Mouse (Mus musculus) CH12.LX (cell line): ENCODE results near the gene Rxrg. TPM values are rescaled to one million over a fixed set of nuclear protein-coding genes. Genes with fewer than 3 reads are reported as not detected.
A peak's percentile ranks its signal among the peaks of the same experiment; 100 is the strongest.

Experiments used
- DNase-seq: peaks from one replicate; pipeline ENCODE4 v3.0.0-alpha.2; 2013; ENCODE audit errors: extremely low read depth
- H3K27ac ChIP-seq: 2 replicates; pipeline ENCODE4 v1.5.1; 2012; ENCODE audit warnings: low read depth, mild to moderate bottlenecking, control low read depth, moderate library complexity; ENCODE audit not compliant: insufficient read depth
- H3K27me3 ChIP-seq: replicated peaks from 2 replicates; pipeline ENCODE3; 2012; ENCODE audit warnings: inconsistent platforms
- H3K36me3 ChIP-seq, 2 experiments: replicated peaks in 1 of 2; 2 replicates each; pipeline versions ENCODE3 to v1.6.1; 2012; ENCODE audit warnings: inconsistent platforms in 1 of 2, low read length in 1 of 2, mild to moderate bottlenecking in 1 of 2, mixed read lengths in 1 of 2, moderate library complexity in 1 of 2; ENCODE audit not compliant: control insufficient read depth in 1 of 2, insufficient read depth in 1 of 2
- H3K4me1 ChIP-seq, 2 experiments: 2 replicates each; pipeline ENCODE4 v1.6.1; 2012; ENCODE audit warnings: inconsistent platforms in 1 of 2, moderate library complexity in 1 of 2; ENCODE audit not compliant: insufficient read depth in 2 of 2, control insufficient read depth in 1 of 2
- H3K4me2 ChIP-seq: 2 replicates; pipeline ENCODE4 v1.6.1; 2012; ENCODE audit warnings: low read depth, mild to moderate bottlenecking, control low read depth; ENCODE audit not compliant: poor library complexity, insufficient read depth, severe bottlenecking
- H3K4me3 ChIP-seq, 3 experiments: fragments of 150-350 bp in 1 of 3; sonication (generic) in 1 of 3; replicated peaks in 1 of 3; 2 replicates each; pipeline versions ENCODE3 to v1.5.1; 2011 to 2012; ENCODE audit warnings: low read depth in 2 of 3, low read length in 2 of 3, mild to moderate bottlenecking in 2 of 3, moderate library complexity in 2 of 3, control low read depth in 1 of 3, improper control_type of control experiment in 1 of 3, inconsistent platforms in 1 of 3, mixed read lengths in 1 of 3; ENCODE audit not compliant: poor library complexity in 1 of 3
- H3K79me2 ChIP-seq: replicated peaks from 2 replicates; pipeline ENCODE4 v1.6.1; 2012; ENCODE audit warnings: mild to moderate bottlenecking, moderate library complexity; ENCODE audit not compliant: control insufficient read depth, poor library complexity, insufficient read depth, severe bottlenecking; ENCODE audit errors: extremely low read depth
- H3K9ac ChIP-seq: 2 replicates; pipeline ENCODE4 v1.6.1; 2012; ENCODE audit warnings: low read depth, mild to moderate bottlenecking, control low read depth, moderate library complexity; ENCODE audit not compliant: insufficient read depth
- H3K9me3 ChIP-seq: replicated peaks from 2 replicates; pipeline ENCODE3; 2012; ENCODE audit warnings: low read length, inconsistent platforms, mixed read lengths
- CHD1 ChIP-seq: IDR thresholded peaks from 2 replicates; pipeline ENCODE4 v1.6.1; 2012; ENCODE audit warnings: low read depth, low read length, improper control_type of control experiment, inconsistent platforms
- CHD2 ChIP-seq: IDR thresholded peaks from 2 replicates; pipeline ENCODE4 v1.6.1; 2011; ENCODE audit warnings: low read length, improper control_type of control experiment
- CTCF ChIP-seq, 2 experiments: IDR thresholded peaks in 1 of 2; conservative IDR thresholded peaks in 1 of 2; 2 replicates each; pipeline ENCODE4 v1.5.1; 2011 to 2012; ENCODE audit warnings: low read depth in 2 of 2, low read length in 2 of 2, improper control_type of control experiment in 1 of 2, inconsistent platforms in 1 of 2, mild to moderate bottlenecking in 1 of 2, moderate library complexity in 1 of 2
- E2F4 ChIP-seq: IDR thresholded peaks from 2 replicates; pipeline ENCODE4 v1.6.1; 2011; ENCODE audit warnings: low read depth, low read length, improper control_type of control experiment; ENCODE audit not compliant: insufficient replicate concordance
- ELF1 ChIP-seq: IDR thresholded peaks from 2 replicates; pipeline ENCODE4 v1.6.1; 2014; ENCODE audit warnings: low read depth, mild to moderate bottlenecking, inconsistent platforms, low read length, improper control_type of control experiment
- MAFK ChIP-seq: IDR thresholded peaks from 2 replicates; pipeline ENCODE4 v1.6.1; 2011; ENCODE audit warnings: low read length, improper control_type of control experiment; ENCODE audit not compliant: insufficient replicate concordance
- MAZ ChIP-seq: IDR thresholded peaks from 2 replicates; pipeline ENCODE4 v1.6.1; 2012; ENCODE audit warnings: low read depth, mild to moderate bottlenecking, inconsistent platforms, low read length, improper control_type of control experiment, moderate library complexity
- NELFE ChIP-seq: IDR thresholded peaks from 2 replicates; pipeline ENCODE4 v1.6.1; 2011; ENCODE audit warnings: low read depth, low read length, improper control_type of control experiment
- NRF1 ChIP-seq: IDR thresholded peaks from 2 replicates; pipeline ENCODE4 v1.6.1; 2014; ENCODE audit warnings: low read depth, mild to moderate bottlenecking, inconsistent platforms, low read length, improper control_type of control experiment, moderate library complexity
- PAX5 ChIP-seq: IDR thresholded peaks from 2 replicates; pipeline ENCODE4 v1.6.1; 2012; ENCODE audit warnings: low read length, inconsistent platforms, mixed read lengths
- POLR2AphosphoS2 ChIP-seq: IDR thresholded peaks from 2 replicates; pipeline ENCODE4 v1.6.1; 2011; ENCODE audit warnings: low read depth, low read length, improper control_type of control experiment
- SMC3 ChIP-seq: IDR thresholded peaks from 2 replicates; pipeline ENCODE4 v1.6.1; 2011; ENCODE audit warnings: low read depth, low read length, improper control_type of control experiment
- UBTF ChIP-seq: IDR thresholded peaks from 2 replicates; pipeline ENCODE4 v1.6.1; 2012; ENCODE audit warnings: low read depth, mild to moderate bottlenecking, inconsistent platforms, low read length, improper control_type of control experiment, moderate library complexity
- ZKSCAN1 ChIP-seq: IDR thresholded peaks from 2 replicates; pipeline ENCODE4 v1.6.1; 2012; ENCODE audit warnings: low read depth, inconsistent platforms, low read length, improper control_type of control experiment, borderline replicate concordance
- ZMIZ1 ChIP-seq: IDR thresholded peaks from 2 replicates; pipeline ENCODE4 v1.6.1; 2012; ENCODE audit warnings: low read depth, mild to moderate bottlenecking, inconsistent platforms, low read length, improper control_type of control experiment
- dilution Hi-C: fragments of 300-500 bp; cut with MboI; formaldehyde crosslinking; loops from 2 replicates; pipeline ENCODE4 v1.14.3; 2020; ENCODE audit warnings: low sequenced_read_pairs; ENCODE audit not compliant: extremely low pct_unique_long_range_greater_than_20kb, extremely low pct_ligation_motif_present
- in situ Hi-C: fragments of 300-500 bp; cut with MboI; formaldehyde crosslinking; loops from 3 replicates; pipeline ENCODE4 v1.14.3; 2019; ENCODE audit warnings: low sequenced_read_pairs, low pct_ligation_motif_present, low pct_unique_long_range_greater_than_20kb, mixed read lengths
- polyA plus RNA-seq: library from polyadenylated mRNA; unstranded; fragments of >175 nt; gene quantifications from 2 replicates; pipeline ENCODE4 v1.2.1, GENCODE M21; 2012; ENCODE audit warnings: low read depth; ENCODE audit not compliant: insufficient read length
- total RNA-seq, 2 experiments: library from RNA; depleted of rRNA; stranded (reverse); fragments of 300-350 nt in 1 of 2; fragments of >200 nt in 1 of 2; gene quantifications; 2 replicates each; pipeline ENCODE4 v1.2.3; 2012 to 2014

Rxrg gene
- total and polyA plus RNA-seq, 3 experiments, result not detected

- H3K4me1 ChIP-seq, result no peaks in the 10 kb centered on the region
- no peaks in the 10 kb centered on the region for H3K79me2 ChIP-seq
- no peak overlapping the region for H3K9ac ChIP-seq
- peaks cover 67% of the 10 kb centered on the region for H3K9me3 ChIP-seq
- no peaks in the 10 kb centered on the region for H3K36me3 ChIP-seq
- H3K27ac ChIP-seq, result no peak overlapping the region
- in situ Hi-C loops (no loop called here), dilution Hi-C loops (no loop called here)
- no peak for TF ChIP-seq SMC3
- TF ChIP-seq CTCF (conservative IDR thresholded peaks at IDR 0.05 in 1 of 2, IDR thresholded peaks at IDR 0.05 in 1 of 2; ENCODE audit: low read depth in 2 of 2, low read length in 2 of 2), result peak; percentile 27 to 39; a peak in 3 of 4 replicates
- no peak for TF ChIP-seq POLR2AphosphoS2
- no peak overlapping the region for H3K4me3 ChIP-seq
- no peaks in the 10 kb centered on the region for H3K27me3 ChIP-seq
- no peak for DNase-seq
- no peak overlapping the region for H3K4me2 ChIP-seq
Observed at GRCm38 (mm10) chr1:167669796-167670195, 71.6 kb downstream of the Rxrg start.

- no peaks in the 10 kb centered on the region for H3K36me3 ChIP-seq
- in situ Hi-C loops, result no loop called here
- no peak overlapping the region for H3K4me3 ChIP-seq
- no peak overlapping the region for H3K27ac ChIP-seq
- H3K9ac ChIP-seq, result no peak overlapping the region
- TF ChIP-seq NELFE, result no peak
- no peak for TF ChIP-seq NRF1
- no peak for TF ChIP-seq MAZ
- no peak for TF ChIP-seq PAX5
- TF ChIP-seq ZKSCAN1, result no peak
- TF ChIP-seq E2F4, result no peak
- no peak for TF ChIP-seq ELF1
- TF ChIP-seq ZMIZ1, result no peak
- no peaks in the 10 kb centered on the region for H3K27me3 ChIP-seq
- DNase-seq, result no peak
- H3K9me3 ChIP-seq, result peaks cover 79% of the 10 kb centered on the region
- no peaks in the 10 kb centered on the region for H3K4me1 ChIP-seq
- H3K4me2 ChIP-seq, result no peak overlapping the region
- dilution Hi-C loops, result no loop called here
- no peaks in the 10 kb centered on the region for H3K79me2 ChIP-seq
Observed at GRCm38 (mm10) chr1:167672433-167672987, 74.3 kb downstream of the Rxrg start.

- no peaks in the 10 kb centered on the region for H3K79me2 ChIP-seq
- DNase-seq, result no peak
- H3K36me3 ChIP-seq, result no peaks in the 10 kb centered on the region
- H3K4me2 ChIP-seq, result no peak overlapping the region
- TF ChIP-seq CTCF (conservative IDR thresholded peaks at IDR 0.05 in 1 of 2, IDR thresholded peaks at IDR 0.05 in 1 of 2; ENCODE audit: low read depth in 2 of 2, low read length in 2 of 2) (no peak), CHD1 (no peak), MAFK (no peak), UBTF (no peak), CHD2 (no peak)
- H3K27me3 ChIP-seq, result no peaks in the 10 kb centered on the region
- no peak overlapping the region for H3K27ac ChIP-seq
- H3K9ac ChIP-seq, result no peak overlapping the region
- dilution Hi-C loops, result no loop called here
- no peaks in the 10 kb centered on the region for H3K4me1 ChIP-seq
- in situ Hi-C loops, result no loop called here
- H3K9me3 ChIP-seq, result peaks cover 63% of the 10 kb centered on the region
- no peak overlapping the region for H3K4me3 ChIP-seq
Observed at GRCm38 (mm10) chr1:167679061-167679460, 80.9 kb downstream of the Rxrg start.
